Mouse (Mus musculus): ENCODE results near the gene Slc47a2. TPM values are rescaled to one million over a fixed set of nuclear protein-coding genes. Genes with fewer than 3 reads are reported as not detected.
"Not testable (repeated sequence)": the region's sequence is repeated elsewhere in the genome, so short reads cannot be mapped to it uniquely, and the experiment has no call there.

Gene Slc47a2
- total RNA-seq, 2 experiments from 2014 or later = 0.11 TPM; not detected in 1

- DNase-seq (ENCODE audit: low spot score in 2 of 2) = no peak
Measured at GRCm38 (mm10) chr11:61346133-61346532, 3.5 kb upstream of the Slc47a2 start.

- DNase-seq (ENCODE audit: low spot score in 2 of 2) = no peak
Measured at GRCm38 (mm10) chr11:61341971-61342370, 689 bp downstream of the Slc47a2 start.

- no peak for DNase-seq (ENCODE audit: low spot score in 2 of 2)
Measured at GRCm38 (mm10) chr11:61341233-61341632, 1.4 kb downstream of the Slc47a2 start.

- DNase-seq (ENCODE audit: low spot score in 2 of 2) = no peak
Measured at GRCm38 (mm10) chr11:61340374-61340773, 2.3 kb downstream of the Slc47a2 start.

GRCm38 (mm10) chr11:61337586-61337985 is 5.1 kb downstream of the Slc47a2 start:
- no peak for DNase-seq (ENCODE audit: low spot score in 2 of 2)

GRCm38 (mm10) chr11:61320904-61321687 is 21.6 kb downstream of the Slc47a2 start:
- DNase-seq (ENCODE audit: low spot score in 2 of 2) = no peak

- DNase-seq (ENCODE audit: low spot score in 2 of 2) = no peak
Measured at GRCm38 (mm10) chr11:61319923-61320567, 22.6 kb downstream of the Slc47a2 start.

- no peak for DNase-seq (ENCODE audit: low spot score in 2 of 2)
Measured at GRCm38 (mm10) chr11:61319233-61319922, 23.3 kb downstream of the Slc47a2 start.

- no peak for DNase-seq (ENCODE audit: low spot score in 2 of 2)
Measured at GRCm38 (mm10) chr11:61316864-61317263, 25.8 kb downstream of the Slc47a2 start.

GRCm38 (mm10) chr11:61310321-61310720 is 32.3 kb downstream of the Slc47a2 start:
- no peak for DNase-seq (ENCODE audit: low spot score in 2 of 2)

GRCm38 (mm10) chr11:61309831-61310230 is 32.8 kb downstream of the Slc47a2 start:
- DNase-seq (ENCODE audit: low spot score in 2 of 2) = no peak

- no peak for DNase-seq (ENCODE audit: low spot score in 2 of 2)
Measured at GRCm38 (mm10) chr11:61307795-61308194, 34.9 kb downstream of the Slc47a2 start.

GRCm38 (mm10) chr11:61305377-61305776 is 37.3 kb downstream of the Slc47a2 start:
- DNase-seq (ENCODE audit: low spot score in 2 of 2) = no peak

GRCm38 (mm10) chr11:61304535-61304934 is 38.1 kb downstream of the Slc47a2 start:
- DNase-seq (ENCODE audit: low spot score in 2 of 2) = not testable (repeated sequence)

GRCm38 (mm10) chr11:61300716-61301392 is 41.8 kb downstream of the Slc47a2 start:
- DNase-seq (ENCODE audit: low spot score in 2 of 2) = no peak

GRCm38 (mm10) chr11:61300205-61300604 is 42.5 kb downstream of the Slc47a2 start:
- no peak for DNase-seq (ENCODE audit: low spot score in 2 of 2)

GRCm38 (mm10) chr11:61297901-61298300 is 44.8 kb downstream of the Slc47a2 start:
- no peak for DNase-seq (ENCODE audit: low spot score in 2 of 2)

- no peak for DNase-seq (ENCODE audit: low spot score in 2 of 2)
Measured at GRCm38 (mm10) chr11:61297326-61297725, 45.3 kb downstream of the Slc47a2 start.

- DNase-seq (ENCODE audit: low spot score in 2 of 2) = no peak
Measured at GRCm38 (mm10) chr11:61296556-61296955, 46.1 kb downstream of the Slc47a2 start.

- no peak for DNase-seq (ENCODE audit: low spot score in 2 of 2)
Measured at GRCm38 (mm10) chr11:61295556-61295955, 47.1 kb downstream of the Slc47a2 start.

- DNase-seq (ENCODE audit: low spot score in 2 of 2) = no peak
Measured at GRCm38 (mm10) chr11:61294431-61294830, 48.2 kb downstream of the Slc47a2 start.

Data from adrenal gland, postnatal 4 days (tissue).